Mouse (Mus musculus): Measurements from ENCODE around the gene Ahdc1. TPM values are rescaled to one million over a fixed set of nuclear protein-coding genes. Genes with fewer than 3 reads are reported as not detected.

Gene Ahdc1
- polyA plus RNA-seq, 2 experiments, result 0.53 to 1.3 TPM

GRCm38 (mm10) chr4:133112175-133112838 lies 101.2 kb downstream of the Ahdc1 start:
- ATAC-seq (ENCODE audit: insufficient read depth), result no peak
- 58% methylated on average over 13 of the region's 13 CpGs for WGBS (ENCODE audit: insufficient replicate concordance)
- no peaks in the 10 kb centered on the region for H3K36me3 ChIP-seq (replicated peaks; ENCODE audit: control insufficient read depth, insufficient read depth, low read depth)

DNA sequence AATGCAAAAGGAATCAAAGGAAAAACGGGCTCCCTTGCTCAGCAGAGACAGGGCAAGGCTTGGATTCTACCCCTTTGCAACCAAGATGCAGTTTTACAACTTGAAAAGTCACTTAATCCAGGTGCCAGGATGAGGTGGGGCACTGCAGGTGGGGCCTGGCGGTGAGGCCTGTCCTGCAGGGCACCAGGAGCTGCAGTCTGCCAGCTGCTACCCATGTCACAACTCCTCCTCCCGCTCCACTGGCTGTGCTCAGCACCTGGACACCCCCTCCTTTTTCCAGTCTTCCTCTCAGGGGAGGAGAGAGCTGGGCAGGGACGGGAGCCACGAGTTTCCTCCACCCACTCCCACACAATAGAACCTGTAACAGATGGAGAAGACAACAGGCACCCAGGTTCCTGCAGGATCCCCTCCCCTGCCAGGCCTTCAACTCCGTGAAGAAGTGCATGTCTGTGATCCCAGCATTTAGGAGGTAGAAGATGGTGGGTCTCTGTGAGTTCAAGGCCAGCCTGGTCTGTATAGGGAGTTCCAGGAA lies 102.4 kb downstream of the Ahdc1 start:
- H3K36me3 ChIP-seq (replicated peaks; ENCODE audit: control insufficient read depth, insufficient read depth, low read depth), result no peaks in the 10 kb centered on the region
- no peak overlapping the region for H3K9ac ChIP-seq (replicated peaks)
- ATAC-seq (ENCODE audit: insufficient read depth) (no peak), DNase-seq (ENCODE audit: low read depth in 3 of 3, low spot score in 3 of 3) (no peak)
- 0 out of 4 replicates have a peak, but pooled peaks cover 0 to 2% of the 10 kb centered on the region in 2 experiments for H3K4me1 ChIP-seq (replicated peaks; ENCODE audit: control insufficient read depth in 2 of 2, insufficient read depth in 2 of 2, low read length in 1 of 2)
- no peak overlapping the region for H3K4me3 ChIP-seq (ENCODE audit: insufficient read depth in 1 of 2, low read depth in 2 of 2, low read length in 2 of 2)
- TF ChIP-seq EP300 (IDR thresholded peaks at IDR 0.05; ENCODE audit: low read depth) (no peak), CTCF (IDR thresholded peaks at IDR 0.05; ENCODE audit: low read depth) (no peak)
- H3K27ac ChIP-seq, result no peak overlapping the region
- no peaks in the 10 kb centered on the region for H3K27me3 ChIP-seq (ENCODE audit: control insufficient read depth, insufficient read depth, low read length)
- H3K4me2 ChIP-seq (ENCODE audit: low read depth), result no peak overlapping the region
- H3K9me3 ChIP-seq (ENCODE audit: control insufficient read depth, low read length), result no peaks in the 10 kb centered on the region
- 37% methylated on average over 6 of the region's 6 CpGs for WGBS (ENCODE audit: insufficient replicate concordance)

More at GRCm38 (mm10) chr4:133112175-133112838, 101.2 kb downstream of the Ahdc1 start:
- Histone ChIP-seq H3K4me3 (ENCODE audit: insufficient read depth in 1 of 2, low read depth in 2 of 2, low read length in 2 of 2) (no peak overlapping the region), H3K9ac (replicated peaks) (no peak overlapping the region), H3K4me1 (replicated peaks; ENCODE audit: control insufficient read depth in 2 of 2, insufficient read depth in 2 of 2, low read length in 1 of 2) (peaks cover 0 to 5% of the 10 kb centered on the region in 2 experiments; a peak in 1 of 4 replicates), H3K27me3 (ENCODE audit: control insufficient read depth, insufficient read depth, low read length) (no peaks in the 10 kb centered on the region), H3K4me2 (ENCODE audit: low read depth) (no peak overlapping the region), H3K9me3 (ENCODE audit: control insufficient read depth, low read length) (no peaks in the 10 kb centered on the region), H3K27ac (no peak overlapping the region)
- TF ChIP-seq CTCF (IDR thresholded peaks at IDR 0.05; ENCODE audit: low read depth) (no peak), EP300 (IDR thresholded peaks at IDR 0.05; ENCODE audit: low read depth) (no peak)
- DNase-seq (ENCODE audit: low read depth in 3 of 3, low spot score in 3 of 3), result no peak

DNA sequence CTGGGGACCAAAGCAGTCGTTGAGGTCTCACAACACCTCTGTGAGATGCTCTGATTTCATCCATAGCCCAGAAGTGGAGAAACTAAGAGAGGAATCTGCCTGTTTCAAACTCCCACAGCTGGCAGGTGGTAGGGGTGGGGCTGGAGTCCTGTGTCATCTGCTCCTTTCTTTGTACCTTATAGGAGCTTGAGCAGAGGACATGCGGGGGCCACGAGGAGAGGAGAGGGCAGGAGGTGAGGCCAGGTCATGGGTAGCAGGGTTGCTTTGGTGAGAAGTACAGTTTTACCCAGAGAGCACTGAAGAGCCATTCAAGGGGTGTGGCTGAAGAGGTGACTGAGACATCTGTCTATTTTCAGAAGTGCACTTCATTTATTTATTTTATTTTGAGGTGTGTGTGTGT lies 103.7 kb downstream of the Ahdc1 start:
- Histone ChIP-seq H3K9ac (replicated peaks) (no peak overlapping the region), H3K4me3 (ENCODE audit: insufficient read depth in 1 of 2, low read depth in 2 of 2, low read length in 2 of 2) (no peak overlapping the region), H3K27ac (no peak overlapping the region), H3K9me3 (ENCODE audit: control insufficient read depth, low read length) (no peaks in the 10 kb centered on the region), H3K4me2 (ENCODE audit: low read depth) (no peak overlapping the region), H3K36me3 (replicated peaks; ENCODE audit: control insufficient read depth, insufficient read depth, low read depth) (no peaks in the 10 kb centered on the region), H3K4me1 (replicated peaks; ENCODE audit: control insufficient read depth in 2 of 2, insufficient read depth in 2 of 2, low read length in 1 of 2) (0 out of 4 replicates have a peak, but pooled peaks cover 0 to 2% of the 10 kb centered on the region in 2 experiments), H3K27me3 (ENCODE audit: control insufficient read depth, insufficient read depth, low read length) (no peaks in the 10 kb centered on the region)
- DNase-seq (ENCODE audit: low read depth in 3 of 3, low spot score in 3 of 3) (no peak), ATAC-seq (ENCODE audit: insufficient read depth) (no peak)
- WGBS (ENCODE audit: insufficient replicate concordance), result 62% methylated on average over 3 of the region's 3 CpGs
- TF ChIP-seq CTCF (IDR thresholded peaks at IDR 0.05; ENCODE audit: low read depth) (no peak), EP300 (IDR thresholded peaks at IDR 0.05; ENCODE audit: low read depth) (no peak)

GRCm38 (mm10) chr4:133115721-133116429 lies 104.8 kb downstream of the Ahdc1 start:
- Histone ChIP-seq H3K27me3 (ENCODE audit: control insufficient read depth, insufficient read depth, low read length) (no peaks in the 10 kb centered on the region), H3K27ac (no peak overlapping the region), H3K4me1 (replicated peaks; ENCODE audit: control insufficient read depth in 2 of 2, insufficient read depth in 2 of 2, low read length in 1 of 2) (0 out of 4 replicates have a peak, but pooled peaks cover 0 to 2% of the 10 kb centered on the region in 2 experiments), H3K9ac (replicated peaks) (no peak overlapping the region), H3K4me3 (ENCODE audit: insufficient read depth in 1 of 2, low read depth in 2 of 2, low read length in 2 of 2) (no peak overlapping the region), H3K9me3 (ENCODE audit: control insufficient read depth, low read length) (no peaks in the 10 kb centered on the region), H3K4me2 (ENCODE audit: low read depth) (no peak overlapping the region), H3K36me3 (replicated peaks; ENCODE audit: control insufficient read depth, insufficient read depth, low read depth) (no peaks in the 10 kb centered on the region)
- DNase-seq (ENCODE audit: low read depth in 3 of 3, low spot score in 3 of 3) (no peak), ATAC-seq (ENCODE audit: insufficient read depth) (no peak)
- WGBS (ENCODE audit: insufficient replicate concordance), result 67% methylated on average over 14 of the region's 14 CpGs
- TF ChIP-seq EP300 (IDR thresholded peaks at IDR 0.05; ENCODE audit: low read depth), result no peak
- no peak for TF ChIP-seq CTCF (IDR thresholded peaks at IDR 0.05; ENCODE audit: low read depth)

Data from liver, embryonic 14.5 days (tissue).